Mouse (Mus musculus) hindbrain, embryonic 11.5 days (tissue): Measurements from ENCODE around the gene Rhbdl2. TPM values are rescaled to one million over a fixed set of nuclear protein-coding genes. Genes with fewer than 3 reads are reported as not detected.
A peak's percentile ranks its signal among the peaks of the same experiment; 100 is the strongest.

ENCODE experiments used
- ATAC-seq: fragments of 200-750 bp; cut with Nextera tagmentation; 2 replicates; pipeline ENCODE4 v1.8.0; 2017; ENCODE audit warnings: mild to moderate bottlenecking, moderate TSS enrichment, moderate library complexity; ENCODE audit not compliant: low FRiP score
- DNase-seq: peaks from one replicate; pipeline ENCODE4 v3.0.0-alpha.2; 2015; ENCODE audit warnings: low spot score
- H3K27ac ChIP-seq: fragments of 300-500 bp; sonication (generic); 2 replicates; pipeline ENCODE4 v1.5.1; 2014; ENCODE audit warnings: mild to moderate bottlenecking, low read depth, low read length
- H3K27me3 ChIP-seq: fragments of 300-500 bp; sonication (generic); 2 replicates; pipeline ENCODE4 v1.6.1; 2014; ENCODE audit warnings: mild to moderate bottlenecking, low read length, moderate library complexity, mixed read lengths; ENCODE audit not compliant: control insufficient read depth, insufficient read depth
- H3K36me3 ChIP-seq: fragments of 300-500 bp; sonication (generic); 2 replicates; pipeline ENCODE4 v1.6.1; 2014; ENCODE audit warnings: mild to moderate bottlenecking, low read length, moderate library complexity, mixed read lengths; ENCODE audit not compliant: control insufficient read depth, insufficient read depth
- H3K4me1 ChIP-seq: fragments of 300-500 bp; sonication (generic); replicated peaks from 2 replicates; pipeline ENCODE4 v1.6.1; 2014; ENCODE audit warnings: low read length, mixed read lengths; ENCODE audit not compliant: control insufficient read depth, insufficient read depth
- H3K4me2 ChIP-seq: fragments of 300-500 bp; sonication (generic); replicated peaks from 2 replicates; pipeline ENCODE4 v1.6.1; 2014; ENCODE audit warnings: mild to moderate bottlenecking, low read depth, low read length
- H3K4me3 ChIP-seq: fragments of 300-500 bp; sonication (generic); 2 replicates; pipeline ENCODE4 v1.5.1; 2014; ENCODE audit warnings: low read depth, low read length
- H3K9ac ChIP-seq: fragments of 300-500 bp; sonication (generic); 2 replicates; pipeline ENCODE4 v1.6.1; 2014; ENCODE audit warnings: low read depth, low read length
- H3K9me3 ChIP-seq: fragments of 300-500 bp; sonication (generic); 2 replicates; pipeline ENCODE4 v1.6.1; 2016; ENCODE audit warnings: low read length; ENCODE audit not compliant: control insufficient read depth
- WGBS: fragments of 180-500 bp; shearing (Covaris S2); extraction: QIAGEN DNeasy Blood & Tissue Kit; methylation state at CpG from one replicate; pipeline ENCODE4 v1.1.7; 2014; 5-methylcytosine and 5-hydroxymethylcytosine counted together
- polyA plus RNA-seq: library from polyadenylated mRNA; unstranded; fragments of >200 nt; fragmentation: Nextera tagmentation; extraction: Ambion mirVana; gene quantifications from 2 replicates; pipeline ENCODE4 v1.2.1, GENCODE M21; 2014

Gene Rhbdl2
- polyA plus RNA-seq, 1 experiment from 2014 or later = 0.86 TPM

- H3K9me3 ChIP-seq = no peaks in the 10 kb centered on the region
- ATAC-seq = no peak
- no peak overlapping the region for H3K9ac ChIP-seq
- no peak overlapping the region for H3K27ac ChIP-seq
- WGBS = 70% methylated on average over 6 of the region's 6 CpGs
- DNase-seq = no peak
- H3K4me2 ChIP-seq = no peak overlapping the region
- no peaks in the 10 kb centered on the region for H3K27me3 ChIP-seq
- H3K4me3 ChIP-seq = no peak overlapping the region
- H3K4me1 ChIP-seq = no peaks in the 10 kb centered on the region
- no peaks in the 10 kb centered on the region for H3K36me3 ChIP-seq
Measured at GRCm38 (mm10) chr4:123803642-123804041, 16.0 kb downstream of the Rhbdl2 start.

GRCm38 (mm10) chr4:123808304-123808703, 20.6 kb downstream of the Rhbdl2 start:
- Histone ChIP-seq H3K9me3 (no peaks in the 10 kb centered on the region), H3K4me2 (no peak overlapping the region), H3K27me3 (no peaks in the 10 kb centered on the region), H3K4me3 (no peak overlapping the region), H3K36me3 (no peaks in the 10 kb centered on the region), H3K27ac (no peak overlapping the region), H3K4me1 (no peaks in the 10 kb centered on the region), H3K9ac (no peak overlapping the region)
- WGBS = 88% methylated on average over 11 of the region's 11 CpGs
- ATAC-seq = no peak
- no peak for DNase-seq

- WGBS = 88% methylated on average over 12 of the region's 12 CpGs
- ATAC-seq = no peak
Measured at GRCm38 (mm10) chr4:123810475-123811295, 23.0 kb downstream of the Rhbdl2 start.

GRCm38 (mm10) chr4:123812525-123812924, 24.9 kb downstream of the Rhbdl2 start:
- Histone ChIP-seq H3K9ac (no peak overlapping the region), H3K4me1 (no peaks in the 10 kb centered on the region), H3K36me3 (no peaks in the 10 kb centered on the region), H3K4me2 (no peak overlapping the region), H3K4me3 (no peak overlapping the region), H3K27ac (no peak overlapping the region), H3K9me3 (no peaks in the 10 kb centered on the region), H3K27me3 (no peaks in the 10 kb centered on the region)
- WGBS = 89% methylated on average over 3 of the region's 3 CpGs
- DNase-seq (no peak), ATAC-seq (no peak)

More at GRCm38 (mm10) chr4:123810475-123811295, 23.0 kb downstream of the Rhbdl2 start:
- H3K36me3 ChIP-seq = no peaks in the 10 kb centered on the region
- H3K27me3 ChIP-seq = no peaks in the 10 kb centered on the region
- H3K4me2 ChIP-seq = no peak overlapping the region
- H3K9ac ChIP-seq = no peak overlapping the region
- no peak for DNase-seq
- no peaks in the 10 kb centered on the region for H3K9me3 ChIP-seq
- H3K27ac ChIP-seq = no peak overlapping the region
- no peak overlapping the region for H3K4me3 ChIP-seq
- no peaks in the 10 kb centered on the region for H3K4me1 ChIP-seq

GRCm38 (mm10) chr4:123814030-123814501, 26.4 kb downstream of the Rhbdl2 start:
- H3K9ac ChIP-seq = no peak overlapping the region
- H3K4me2 ChIP-seq = no peak overlapping the region
- no peaks in the 10 kb centered on the region for H3K9me3 ChIP-seq
- WGBS = 58% methylated on average over 7 of the region's 7 CpGs
- no peak overlapping the region for H3K4me3 ChIP-seq
- ATAC-seq (no peak), DNase-seq (peak; percentile 8)
- no peaks in the 10 kb centered on the region for H3K27me3 ChIP-seq
- no peaks in the 10 kb centered on the region for H3K4me1 ChIP-seq
- H3K27ac ChIP-seq = no peak overlapping the region
- no peaks in the 10 kb centered on the region for H3K36me3 ChIP-seq

- H3K36me3 ChIP-seq = no peaks in the 10 kb centered on the region
- ATAC-seq (no peak), DNase-seq (peak; percentile 40)
- H3K4me3 ChIP-seq = no peak overlapping the region
- H3K27ac ChIP-seq = no peak overlapping the region
- 36% methylated on average over 4 of the region's 4 CpGs for WGBS
- H3K4me2 ChIP-seq = no peak overlapping the region
- no peak overlapping the region for H3K9ac ChIP-seq
- H3K27me3 ChIP-seq = no peaks in the 10 kb centered on the region
- H3K9me3 ChIP-seq = no peaks in the 10 kb centered on the region
- H3K4me1 ChIP-seq = no peaks in the 10 kb centered on the region
Measured at GRCm38 (mm10) chr4:123819093-123819610, 31.5 kb downstream of the Rhbdl2 start.

GRCm38 (mm10) chr4:123842126-123842525, 54.5 kb downstream of the Rhbdl2 start:
- DNase-seq (no peak), ATAC-seq (no peak)
- no peaks in the 10 kb centered on the region for H3K36me3 ChIP-seq
- H3K4me1 ChIP-seq = no peaks in the 10 kb centered on the region
- H3K27me3 ChIP-seq = no peaks in the 10 kb centered on the region
- H3K9ac ChIP-seq = no peak overlapping the region
- 84% methylated on average over 8 of the region's 8 CpGs for WGBS
- no peaks in the 10 kb centered on the region for H3K9me3 ChIP-seq
- H3K27ac ChIP-seq = no peak overlapping the region
- H3K4me3 ChIP-seq = no peak overlapping the region
- no peak overlapping the region for H3K4me2 ChIP-seq

GRCm38 (mm10) chr4:123856888-123857287, 69.2 kb downstream of the Rhbdl2 start:
- H3K4me2 ChIP-seq = no peak overlapping the region
- ATAC-seq = no peak
- no peak for DNase-seq

GRCm38 (mm10) chr4:123858090-123858489, 70.4 kb downstream of the Rhbdl2 start:
- DNase-seq (no peak), ATAC-seq (no peak)
- H3K9me3 ChIP-seq = no peaks in the 10 kb centered on the region
- no peak overlapping the region for H3K4me3 ChIP-seq
- no peak overlapping the region for H3K9ac ChIP-seq
- H3K27ac ChIP-seq = no peak overlapping the region
- 90% methylated on average over 7 of the region's 7 CpGs for WGBS
- H3K4me1 ChIP-seq = no peaks in the 10 kb centered on the region
- no peaks in the 10 kb centered on the region for H3K27me3 ChIP-seq
- H3K36me3 ChIP-seq = no peaks in the 10 kb centered on the region
- H3K4me2 ChIP-seq = no peak overlapping the region

More at GRCm38 (mm10) chr4:123856888-123857287, 69.2 kb downstream of the Rhbdl2 start:
- Histone ChIP-seq H3K36me3 (no peaks in the 10 kb centered on the region), H3K27ac (no peak overlapping the region), H3K9ac (no peak overlapping the region), H3K4me1 (no peaks in the 10 kb centered on the region), H3K27me3 (no peaks in the 10 kb centered on the region), H3K4me3 (no peak overlapping the region), H3K9me3 (no peaks in the 10 kb centered on the region)
- WGBS = 50% methylated on average over 4 of the region's 4 CpGs
